Mouse (Mus musculus) lung, embryonic 15.5 days (tissue): ENCODE data around the gene Cd164. TPM values are rescaled to one million over a fixed set of nuclear protein-coding genes. Genes with fewer than 3 reads are reported as not detected.
A peak's percentile ranks its signal among the peaks of the same experiment; 100 is the strongest.
"Not testable (repeated sequence)": the region's sequence is repeated elsewhere in the genome, so short reads cannot be mapped to it uniquely, and the experiment has no call there.

Source experiments
- ATAC-seq: fragments of 200-750 bp; cut with Nextera tagmentation; 2 replicates; pipeline ENCODE4 v1.8.0; 2017; ENCODE audit warnings: moderate number of reproducible peaks, borderline replicate concordance; ENCODE audit not compliant: low FRiP score, low TSS enrichment; ENCODE audit errors: extremely low read depth
- H3K27ac ChIP-seq: fragments of 300-500 bp; sonication (generic); 2 replicates; pipeline ENCODE4 v1.5.1; 2015; ENCODE audit warnings: moderate library complexity, mild to moderate bottlenecking, inconsistent platforms
- H3K27me3 ChIP-seq: fragments of 300-500 bp; sonication (generic); 2 replicates; pipeline ENCODE4 v1.6.1; 2015; ENCODE audit warnings: inconsistent platforms
- H3K36me3 ChIP-seq: fragments of 300-500 bp; sonication (generic); 2 replicates; pipeline ENCODE4 v1.6.1; 2015; ENCODE audit warnings: inconsistent platforms
- H3K4me1 ChIP-seq: fragments of 300-500 bp; sonication (generic); 2 replicates; pipeline ENCODE4 v1.6.1; 2015; ENCODE audit warnings: inconsistent platforms
- H3K4me2 ChIP-seq: fragments of 300-500 bp; sonication (generic); 2 replicates; pipeline ENCODE4 v1.6.1; 2015; ENCODE audit warnings: inconsistent platforms, mild to moderate bottlenecking, moderate library complexity
- H3K4me3 ChIP-seq: fragments of 300-500 bp; sonication (generic); 2 replicates; pipeline ENCODE4 v1.5.1; 2015; ENCODE audit warnings: mild to moderate bottlenecking, inconsistent platforms
- H3K9ac ChIP-seq: fragments of 300-500 bp; sonication (generic); 2 replicates; pipeline ENCODE4 v1.6.1; 2015; ENCODE audit warnings: inconsistent platforms
- H3K9me3 ChIP-seq: fragments of 300-500 bp; sonication (generic); 2 replicates; pipeline ENCODE4 v1.6.1; 2016; ENCODE audit warnings: inconsistent platforms
- WGBS: fragments of 180-500 bp; shearing (Covaris S2); methylation state at CpG from one replicate; pipeline ENCODE4 v1.1.7; 2015; 5-methylcytosine and 5-hydroxymethylcytosine counted together
- polyA plus RNA-seq: library from polyadenylated mRNA; unstranded; fragments of >200 nt; fragmentation: Nextera tagmentation; extraction: Ambion mirVana; gene quantifications from 2 replicates; pipeline ENCODE4 v1.2.1, GENCODE M21; 2015

The Cd164 gene
- polyA plus RNA-seq, 1 experiment from 2014 or later, result 176 TPM

DNA sequence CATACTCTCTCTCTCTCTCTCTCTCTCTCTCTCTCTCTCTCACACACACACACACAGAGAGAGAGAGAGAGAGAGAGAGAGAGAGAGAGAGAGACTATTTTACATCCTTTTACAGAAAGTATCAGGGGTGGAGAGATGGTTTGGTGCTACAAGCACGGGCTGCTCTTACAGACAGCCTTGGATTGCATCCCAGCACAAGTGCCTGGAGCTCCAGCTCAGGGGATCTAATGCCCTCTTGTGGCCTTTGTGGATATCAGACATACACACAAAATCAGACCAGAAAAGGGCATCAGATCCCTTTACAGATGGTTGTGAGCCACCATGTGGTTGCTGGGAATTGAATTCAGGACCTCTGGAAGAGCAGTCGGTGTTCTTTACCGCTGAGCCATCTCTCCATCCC lies 13.8 kb upstream of the Cd164 start:
- not testable (repeated sequence) for H3K27ac ChIP-seq, H3K4me1 ChIP-seq, H3K36me3 ChIP-seq, H3K4me3 ChIP-seq, ATAC-seq, H3K9ac ChIP-seq, H3K4me2 ChIP-seq, H3K9me3 ChIP-seq, H3K27me3 ChIP-seq
- 4% methylated on average over 3 of the region's 3 CpGs for WGBS

DNA sequence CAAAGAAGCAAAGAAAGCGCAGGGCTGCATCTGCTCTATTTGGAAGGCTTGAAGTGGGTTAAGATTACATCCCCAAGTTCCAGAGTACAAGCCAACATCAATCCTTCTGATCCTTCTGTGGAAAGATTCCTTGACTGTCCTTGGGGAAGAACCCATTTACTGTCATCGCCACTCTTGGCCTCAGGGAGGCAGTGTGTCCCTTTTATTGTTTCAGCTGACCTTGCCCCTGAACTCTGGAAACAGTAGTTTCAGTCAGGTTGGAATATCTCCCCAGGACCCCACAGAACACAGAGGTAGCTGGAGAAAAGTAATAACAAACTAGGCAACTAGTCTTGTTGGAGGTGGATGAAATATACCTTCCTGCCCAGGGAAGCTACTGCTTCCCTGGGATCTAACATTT lies 10.1 kb upstream of the Cd164 start:
- no peak overlapping the region for H3K27ac ChIP-seq
- 37% methylated on average over 2 of the region's 2 CpGs for WGBS

GRCm38 (mm10) chr10:41514301-41514700 lies 4.9 kb upstream of the Cd164 start:
- H3K4me1 ChIP-seq, result no peaks in the 10 kb centered on the region
- H3K27me3 ChIP-seq, result no peaks in the 10 kb centered on the region
- H3K27ac ChIP-seq, result no peak overlapping the region
- no peak overlapping the region for H3K4me3 ChIP-seq
- H3K4me2 ChIP-seq, result no peak overlapping the region
- H3K36me3 ChIP-seq, result no peaks in the 10 kb centered on the region
- no peak for ATAC-seq
- WGBS, result 69% methylated on average over 4 of the region's 4 CpGs
- H3K9ac ChIP-seq, result no peak overlapping the region
- no peaks in the 10 kb centered on the region for H3K9me3 ChIP-seq

More for the DNA sequence above, 10.1 kb upstream of the Cd164 start:
- no peak for ATAC-seq
- H3K4me3 ChIP-seq, result no peak overlapping the region
- no peak overlapping the region for H3K4me2 ChIP-seq
- H3K27me3 ChIP-seq, result no peaks in the 10 kb centered on the region
- H3K36me3 ChIP-seq, result no peaks in the 10 kb centered on the region
- no peaks in the 10 kb centered on the region for H3K4me1 ChIP-seq
- no peak overlapping the region for H3K9ac ChIP-seq
- H3K9me3 ChIP-seq, result no peaks in the 10 kb centered on the region

- Histone ChIP-seq H3K36me3 (no peaks in the 10 kb centered on the region), H3K27me3 (no peaks in the 10 kb centered on the region), H3K9ac (no peak overlapping the region), H3K4me3 (no peak overlapping the region), H3K9me3 (no peaks in the 10 kb centered on the region), H3K4me1 (no peaks in the 10 kb centered on the region), H3K27ac (no peak overlapping the region), H3K4me2 (no peak overlapping the region)
- no peak for ATAC-seq
Measured at GRCm38 (mm10) chr10:41514921-41515320, 4.3 kb upstream of the Cd164 start.

- under 1% methylated on average over 23 of the region's 23 CpGs for WGBS
Measured at GRCm38 (mm10) chr10:41518508-41518980, 670 bp upstream of the Cd164 start.

GRCm38 (mm10) chr10:41519640-41520409 lies 611 bp downstream of the Cd164 start:
- Histone ChIP-seq H3K9me3 (no peaks in the 10 kb centered on the region), H3K27ac (peak overlapping the region; percentile 97), H3K4me1 (peaks cover 31% of the 10 kb centered on the region), H3K4me2 (peak overlapping the region; percentile 77), H3K27me3 (no peaks in the 10 kb centered on the region), H3K4me3 (peak overlapping the region; percentile 98), H3K36me3 (0 out of 2 replicates have a peak, but pooled peaks cover 5% of the 10 kb centered on the region), H3K9ac (peak overlapping the region; percentile 95)
- ATAC-seq, result peak; percentile 50
- under 1% methylated on average over 65 of the region's 65 CpGs for WGBS

More at GRCm38 (mm10) chr10:41518508-41518980, 670 bp upstream of the Cd164 start:
- Histone ChIP-seq H3K36me3 (no peaks in the 10 kb centered on the region), H3K9me3 (no peaks in the 10 kb centered on the region), H3K4me1 (peaks cover 27% of the 10 kb centered on the region), H3K4me2 (peak overlapping the region; percentile 77), H3K4me3 (peak overlapping the region; percentile 98), H3K27me3 (no peaks in the 10 kb centered on the region), H3K9ac (peak overlapping the region; percentile 95), H3K27ac (peak overlapping the region; percentile 97)
- ATAC-seq, result peak; percentile 64

DNA sequence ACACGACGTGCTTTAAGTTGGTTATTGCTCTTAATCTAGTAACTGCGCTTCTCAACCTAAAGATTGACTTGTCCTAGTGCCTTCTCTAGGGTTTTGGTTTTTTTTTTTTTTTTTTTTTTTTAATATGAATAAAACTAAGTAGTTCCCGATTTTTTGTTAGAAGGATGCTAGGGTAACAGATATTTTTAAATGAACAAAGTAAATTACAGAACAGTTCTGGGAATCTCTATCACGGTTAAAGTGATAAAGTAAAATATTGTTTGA lies 1.1 kb downstream of the Cd164 start:
- peak overlapping the region; percentile 95 for H3K9ac ChIP-seq
- peak overlapping the region; percentile 77 for H3K4me2 ChIP-seq
- ATAC-seq, result no peak
- H3K4me3 ChIP-seq, result peak overlapping the region; percentile 98
- under 1% methylated on average over 5 of the region's 5 CpGs for WGBS
- H3K4me1 ChIP-seq, result peaks cover 31% of the 10 kb centered on the region
- H3K9me3 ChIP-seq, result no peaks in the 10 kb centered on the region
- H3K36me3 ChIP-seq, result 0 out of 2 replicates have a peak, but pooled peaks cover 5% of the 10 kb centered on the region
- H3K27ac ChIP-seq, result no peak overlapping the region
- no peaks in the 10 kb centered on the region for H3K27me3 ChIP-seq

GRCm38 (mm10) chr10:41523386-41523785 lies 4.2 kb downstream of the Cd164 start:
- no peak for ATAC-seq
- no peaks in the 10 kb centered on the region for H3K9me3 ChIP-seq
- H3K9ac ChIP-seq, result no peak overlapping the region
- peaks cover 22% of the 10 kb centered on the region for H3K36me3 ChIP-seq
- 56% methylated on average over 3 of the region's 3 CpGs for WGBS
- H3K4me2 ChIP-seq, result no peak overlapping the region
- no peak overlapping the region for H3K4me3 ChIP-seq
- H3K27me3 ChIP-seq, result no peaks in the 10 kb centered on the region
- peaks cover 31% of the 10 kb centered on the region for H3K4me1 ChIP-seq
- no peak overlapping the region for H3K27ac ChIP-seq

DNA sequence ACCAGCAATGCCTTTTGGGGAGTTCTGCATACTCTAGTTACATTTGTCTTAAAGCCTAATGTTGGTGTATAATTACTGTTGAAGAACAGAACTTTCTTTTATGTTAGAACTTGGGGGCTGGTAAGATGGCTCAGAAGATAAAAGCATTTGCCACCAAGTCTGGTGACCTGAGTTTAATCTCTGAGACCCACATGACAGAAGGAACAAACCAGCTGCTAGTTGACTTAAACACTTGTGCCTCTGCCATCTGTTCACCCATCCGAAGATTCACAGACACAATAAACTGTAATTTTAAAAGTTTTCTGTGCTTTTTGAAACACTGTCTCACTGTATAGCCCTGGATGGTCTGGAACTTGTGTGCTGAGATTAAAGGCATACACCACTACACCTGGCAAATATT lies 6.5 kb downstream of the Cd164 start:
- Histone ChIP-seq H3K4me3 (no peak overlapping the region), H3K27ac (no peak overlapping the region), H3K36me3 (peaks cover 42% of the 10 kb centered on the region), H3K4me2 (no peak overlapping the region), H3K9me3 (no peaks in the 10 kb centered on the region), H3K9ac (no peak overlapping the region), H3K27me3 (no peaks in the 10 kb centered on the region), H3K4me1 (peaks cover 29% of the 10 kb centered on the region)
- 66% methylated on average over 1 of the region's 1 CpGs for WGBS
- no peak for ATAC-seq

DNA sequence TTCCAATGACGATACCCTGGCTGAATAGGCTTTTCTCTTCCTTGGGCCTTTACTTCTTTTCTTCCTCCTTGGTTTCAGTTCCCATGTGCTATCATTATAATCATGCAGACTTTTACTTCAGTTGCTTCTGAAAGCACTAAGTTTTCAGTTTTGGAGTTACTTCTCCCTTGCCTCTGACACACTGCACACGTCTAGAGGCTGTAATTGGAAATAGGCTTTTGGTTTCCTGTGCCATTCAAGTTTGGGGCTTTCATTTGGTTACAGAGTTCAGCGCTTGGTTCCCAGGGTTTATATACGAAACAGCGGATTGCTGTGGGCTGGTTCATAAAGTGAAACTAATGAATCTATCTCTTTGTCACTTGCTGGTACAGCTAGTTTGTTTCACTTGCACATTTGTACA lies 10.8 kb downstream of the Cd164 start:
- Histone ChIP-seq H3K27me3 (no peaks in the 10 kb centered on the region), H3K9ac (no peak overlapping the region), H3K36me3 (peaks cover 64% of the 10 kb centered on the region), H3K4me2 (no peak overlapping the region), H3K4me1 (no peaks in the 10 kb centered on the region), H3K4me3 (no peak overlapping the region), H3K9me3 (no peaks in the 10 kb centered on the region), H3K27ac (no peak overlapping the region)
- WGBS, result 88% methylated on average over 5 of the region's 5 CpGs
- ATAC-seq, result no peak

- no peak overlapping the region for H3K4me2 ChIP-seq
- H3K9me3 ChIP-seq, result no peaks in the 10 kb centered on the region
- H3K36me3 ChIP-seq, result peaks cover 48% of the 10 kb centered on the region
- no peak overlapping the region for H3K4me3 ChIP-seq
- WGBS, result 89% methylated on average over 2 of the region's 2 CpGs
- no peak overlapping the region for H3K27ac ChIP-seq
- no peak for ATAC-seq
- no peaks in the 10 kb centered on the region for H3K4me1 ChIP-seq
- H3K27me3 ChIP-seq, result no peaks in the 10 kb centered on the region
- H3K9ac ChIP-seq, result no peak overlapping the region
Measured at GRCm38 (mm10) chr10:41535991-41536390, 16.8 kb downstream of the Cd164 start.

- H3K9ac ChIP-seq, result no peak overlapping the region
- peaks cover 47% of the 10 kb centered on the region for H3K36me3 ChIP-seq
- no peaks in the 10 kb centered on the region for H3K27me3 ChIP-seq
- no peak overlapping the region for H3K4me2 ChIP-seq
- no peak for ATAC-seq
- 91% methylated on average over 1 of the region's 1 CpGs for WGBS
- H3K9me3 ChIP-seq, result no peaks in the 10 kb centered on the region
- no peak overlapping the region for H3K27ac ChIP-seq
- H3K4me1 ChIP-seq, result no peaks in the 10 kb centered on the region
- H3K4me3 ChIP-seq, result no peak overlapping the region
Measured at GRCm38 (mm10) chr10:41536714-41537113, 17.5 kb downstream of the Cd164 start.
